Mouse (Mus musculus): ENCODE results near the gene Med11.
"Not testable (repeated sequence)": the region's sequence is repeated elsewhere in the genome, so short reads cannot be mapped to it uniquely, and the experiment has no call there.

DNA sequence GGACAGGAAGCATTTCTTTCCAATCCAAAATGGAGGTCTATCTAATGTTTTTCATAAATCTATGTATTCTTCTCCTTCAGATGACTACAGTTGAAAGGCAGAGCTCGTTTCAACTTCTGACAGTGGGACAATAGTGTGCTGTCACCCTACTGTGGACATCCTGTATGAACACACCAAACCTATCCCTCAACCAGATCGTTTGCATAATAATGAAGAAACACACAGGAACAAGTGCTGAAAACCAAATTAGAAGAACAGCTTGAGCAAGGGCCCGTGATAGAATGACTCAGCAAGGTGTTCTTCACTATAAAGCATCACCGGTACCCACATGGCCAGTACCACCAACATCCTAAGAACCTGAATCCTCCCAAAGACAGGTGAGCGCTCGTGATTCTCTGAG, 25.1 kb upstream of the Med11 start:
- not testable (repeated sequence) for TF ChIP-seq POLR2A (IDR thresholded peaks at IDR 0.05; ENCODE audit: insufficient read length, low read depth); SRF (IDR thresholded peaks at IDR 0.05; ENCODE audit: control insufficient read depth, insufficient read length, low read depth); MAX (IDR thresholded peaks at IDR 0.05; ENCODE audit: low read depth)
